Mouse (Mus musculus): ENCODE data around the gene Olfr1338.
"Not testable (repeated sequence)": the region's sequence is repeated elsewhere in the genome, so short reads cannot be mapped to it uniquely, and the experiment has no call there.

Gene Olfr1338

DNA sequence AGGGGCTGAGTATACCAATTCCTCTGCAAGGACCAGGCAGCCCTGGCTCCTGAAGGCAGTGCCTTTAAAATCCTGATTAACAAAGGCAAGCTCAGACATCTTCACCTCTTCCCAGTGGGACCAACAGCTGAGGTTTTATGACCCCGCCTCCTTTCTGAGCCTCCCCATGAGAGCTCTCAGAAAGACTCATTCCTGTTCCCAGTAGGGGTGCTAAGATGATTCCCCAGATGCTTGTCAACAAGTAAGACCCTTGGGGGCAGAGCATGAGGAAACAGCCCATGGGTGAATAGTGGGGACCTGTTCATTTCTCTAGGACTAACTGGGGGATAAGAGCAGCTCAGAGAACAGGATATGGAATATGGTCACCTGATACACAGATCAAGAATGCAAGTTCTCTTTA lies at the start of gene Olfr1338:
Gene Olfr1338, minus strand, starts transcription at position 101 of the 400 bp plus-strand sequence.
- DNase-seq (ENCODE audit: low read depth) = no peak

DNA sequence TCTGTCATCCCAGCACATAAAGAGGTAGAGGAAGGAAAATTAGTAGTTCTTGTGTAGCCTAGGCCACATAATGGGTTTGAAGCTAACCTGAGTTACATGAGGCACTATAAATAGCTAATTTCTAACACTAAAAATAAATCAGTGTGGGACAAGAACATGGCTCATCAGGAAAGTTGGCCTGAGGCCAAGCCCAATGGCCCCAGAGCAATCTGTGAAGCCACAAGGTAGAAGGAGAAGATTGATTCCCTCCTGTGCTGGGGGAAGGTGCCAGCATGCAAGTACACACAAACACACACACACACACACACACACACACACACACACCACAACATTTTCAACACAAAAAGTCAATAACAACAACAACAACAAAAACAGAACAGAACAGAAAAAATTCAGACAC lies 34.3 kb upstream of the Olfr1338 start:
- DNase-seq (ENCODE audit: low read depth) = not testable (repeated sequence)

DNA sequence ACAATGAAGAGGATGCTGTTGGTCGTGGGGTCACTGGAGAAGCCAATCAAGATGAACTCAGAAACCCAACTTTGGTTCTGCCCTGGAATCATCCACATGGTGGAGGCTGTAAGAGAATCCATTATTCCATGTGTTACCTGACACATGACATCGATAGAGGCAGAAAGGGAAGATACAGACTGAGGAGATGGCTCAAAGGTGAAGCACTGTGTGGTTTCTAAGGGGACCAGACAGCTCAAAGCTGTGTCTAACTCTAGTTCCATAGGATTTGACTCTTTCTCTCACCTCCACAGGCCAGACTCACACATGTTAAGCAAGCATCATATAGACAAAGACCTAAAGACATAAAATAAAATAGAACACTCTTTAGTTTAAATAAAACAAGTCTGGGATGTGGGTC lies 23.9 kb upstream of the Olfr1338 start, which contains the start of gene Olfr1337:
Gene Olfr1337, minus strand, starts transcription at position 101 of the 400 bp plus-strand sequence.
- DNase-seq (ENCODE audit: low read depth) = no peak

DNA sequence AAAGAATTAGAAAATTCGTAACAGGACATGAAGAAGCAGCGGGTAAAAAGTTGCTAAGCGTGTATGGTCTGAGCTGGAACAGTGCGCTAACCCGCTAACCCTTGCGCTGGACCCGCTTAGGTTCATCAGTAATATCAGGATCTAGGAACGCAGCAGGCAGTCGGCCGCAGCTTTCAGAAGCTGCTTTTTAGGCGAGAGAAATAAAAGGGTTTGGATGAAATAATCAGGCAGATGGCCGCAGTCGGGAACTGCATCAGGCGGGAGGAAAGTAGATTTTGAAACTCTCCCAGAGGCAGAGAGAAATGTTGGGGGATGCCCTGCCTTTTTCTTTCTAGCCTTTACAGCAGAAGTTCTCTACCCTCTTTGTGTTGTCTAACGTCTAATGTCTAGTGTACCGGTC lies 16.7 kb downstream of the Olfr1338 start:
- DNase-seq (ENCODE audit: low read depth) = no peak

DNA sequence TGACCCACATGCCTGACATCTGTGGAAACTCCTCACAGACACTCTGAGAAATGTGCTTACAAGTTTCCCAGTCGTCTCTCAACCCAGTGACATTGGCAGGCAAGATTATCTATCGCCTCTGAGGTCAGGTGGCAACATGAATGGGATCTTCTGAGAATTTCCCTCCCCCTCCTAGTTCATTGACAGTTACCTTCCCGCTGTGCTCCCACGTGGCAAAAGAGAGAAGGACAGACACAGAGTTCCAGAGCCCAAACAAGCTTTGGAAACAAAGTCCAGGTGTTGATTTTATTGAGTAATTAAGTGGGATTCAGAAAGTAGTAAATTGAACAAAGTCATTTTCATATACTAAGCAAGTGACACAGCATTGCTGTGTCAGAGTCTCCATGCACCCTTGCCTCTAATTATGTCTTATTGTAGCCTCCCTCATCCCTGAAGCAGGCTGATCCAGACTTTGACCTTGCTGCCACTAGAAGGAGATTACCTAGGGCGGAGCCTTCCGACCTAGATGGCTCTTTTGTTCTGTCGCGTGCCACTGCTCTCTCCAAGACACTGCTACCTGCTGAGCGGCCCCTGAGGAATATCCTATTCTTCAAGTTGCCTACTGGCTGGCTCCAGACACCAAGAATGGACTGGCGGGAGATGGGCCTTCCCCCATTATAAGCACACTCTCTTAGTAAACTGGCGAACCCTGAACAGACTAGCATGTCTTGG lies 17.4 kb downstream of the Olfr1338 start:
- DNase-seq (ENCODE audit: low read depth) = no peak

DNA sequence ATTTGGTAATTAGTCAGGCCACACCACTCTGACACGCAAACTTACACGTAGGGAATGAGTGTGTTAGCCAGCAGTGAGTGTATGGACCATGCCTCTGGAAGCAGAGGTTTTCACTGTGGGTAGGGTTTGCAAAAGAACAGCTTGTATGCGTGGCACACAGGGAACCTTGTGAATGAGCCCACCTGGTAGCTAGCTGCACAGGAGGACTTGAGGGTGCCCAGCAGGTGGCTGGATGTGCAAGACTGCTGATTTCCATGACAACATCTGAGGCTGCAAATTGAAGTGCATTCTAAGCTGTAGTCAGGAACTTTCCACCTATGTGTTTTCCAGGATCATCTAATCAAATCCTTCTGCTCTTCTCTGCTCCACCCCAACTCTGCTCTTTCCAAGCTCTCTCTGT lies 19.0 kb downstream of the Olfr1338 start:
- DNase-seq (ENCODE audit: low read depth) = no peak

DNA sequence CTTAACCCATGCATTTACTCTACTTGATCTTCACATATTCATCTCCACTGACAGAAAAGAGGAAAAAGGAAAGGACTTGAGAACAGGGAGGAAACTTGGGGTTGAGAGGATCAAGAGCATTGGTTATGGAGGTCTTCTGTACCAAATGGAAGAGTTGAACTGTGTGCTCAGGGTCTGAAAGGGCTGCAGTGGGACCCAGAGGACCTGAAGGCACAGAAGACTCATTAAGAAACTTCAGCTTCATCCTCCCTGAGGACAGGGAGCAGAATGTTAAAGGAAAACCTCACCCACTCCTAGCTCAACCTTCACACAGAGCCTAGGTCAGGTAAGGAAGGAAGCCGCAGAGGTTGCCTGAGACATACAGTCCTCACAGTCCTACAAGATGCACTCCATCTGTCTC lies 26.7 kb downstream of the Olfr1338 start, which contains the start of gene Olfr1339:
Gene Olfr1339, plus strand, starts transcription at position 301 of the 400 bp plus-strand sequence.
- no peak for DNase-seq (ENCODE audit: low read depth)

DNA sequence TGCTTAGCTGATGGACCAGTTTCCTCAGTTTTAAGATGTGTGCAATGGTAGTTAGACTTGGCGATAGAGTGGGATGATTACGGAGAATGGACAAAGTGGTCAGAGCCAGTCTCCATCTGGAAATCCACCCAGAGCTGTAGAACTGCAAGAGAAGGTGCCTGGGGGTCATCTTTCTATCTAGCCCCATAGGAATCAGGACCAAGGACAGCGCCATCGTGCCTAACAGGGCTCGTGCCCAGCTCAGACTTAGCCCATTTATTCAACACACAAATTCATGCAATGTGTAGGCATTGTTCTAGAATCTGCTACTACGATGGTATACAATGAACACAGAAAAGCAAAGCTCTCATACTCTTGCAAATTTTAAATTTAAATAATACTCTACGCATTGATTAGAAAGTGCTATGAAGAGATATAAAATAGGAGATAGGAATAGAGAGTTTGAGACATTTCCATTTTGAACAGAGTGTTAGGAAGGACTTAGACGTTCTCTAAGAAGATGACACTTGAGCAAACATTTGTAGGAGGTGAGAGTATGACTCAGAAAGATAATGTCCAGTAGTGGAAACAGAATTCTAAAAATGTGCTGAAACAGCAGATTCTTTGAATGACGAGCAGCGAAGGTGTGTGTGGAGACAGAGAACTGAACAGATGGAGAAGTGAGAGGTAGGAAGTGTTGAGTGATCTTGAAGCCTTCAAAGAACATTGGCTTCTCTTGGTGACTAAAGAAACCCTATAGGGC lies 36.6 kb downstream of the Olfr1338 start:
- DNase-seq (ENCODE audit: low read depth) = peak; percentile 76

DNA sequence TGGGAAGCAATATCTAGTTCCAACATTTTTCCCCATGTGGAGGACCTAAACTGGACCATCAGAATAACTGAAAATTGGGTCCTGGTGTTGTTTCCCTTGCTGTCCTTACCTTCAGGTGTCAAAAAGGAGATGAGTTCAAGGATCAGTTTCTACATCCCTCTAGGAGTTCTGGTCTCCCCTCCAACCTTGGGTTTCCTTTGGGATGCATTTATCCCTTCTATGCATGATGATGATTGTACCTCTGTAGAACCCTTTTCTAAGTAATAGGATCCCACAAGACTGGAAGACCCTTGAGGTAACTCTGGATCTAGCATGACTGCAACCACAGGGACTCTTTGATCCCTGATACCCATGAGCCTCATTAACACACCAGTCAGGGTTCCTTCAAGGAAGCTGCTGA lies 38.7 kb downstream of the Olfr1338 start, which contains the start of gene Olfr1340:
Gene Olfr1340, plus strand, starts transcription at position 301 of the 400 bp plus-strand sequence.
- DNase-seq (ENCODE audit: low read depth) = no peak

DNA sequence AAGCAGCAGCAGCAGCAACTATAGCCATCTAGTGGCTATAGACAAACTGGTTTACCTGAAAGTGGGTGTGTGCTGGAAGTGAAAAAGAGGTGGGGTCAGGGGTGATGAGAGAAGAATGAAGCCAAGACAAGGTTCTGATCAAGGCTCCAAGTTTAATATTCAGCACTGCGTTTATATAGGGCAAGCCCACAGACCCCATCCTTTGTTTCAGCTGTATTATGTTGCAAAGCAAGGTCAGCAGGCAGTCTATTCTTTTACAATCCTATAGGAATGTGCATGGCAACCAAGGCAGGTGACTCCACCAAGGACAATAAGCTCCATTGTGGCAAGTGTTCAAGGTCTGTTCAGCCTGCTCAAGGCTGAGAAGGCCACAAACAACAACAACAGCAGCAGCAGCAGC lies 46.9 kb downstream of the Olfr1338 start:
- DNase-seq (ENCODE audit: low read depth) = no peak

DNA sequence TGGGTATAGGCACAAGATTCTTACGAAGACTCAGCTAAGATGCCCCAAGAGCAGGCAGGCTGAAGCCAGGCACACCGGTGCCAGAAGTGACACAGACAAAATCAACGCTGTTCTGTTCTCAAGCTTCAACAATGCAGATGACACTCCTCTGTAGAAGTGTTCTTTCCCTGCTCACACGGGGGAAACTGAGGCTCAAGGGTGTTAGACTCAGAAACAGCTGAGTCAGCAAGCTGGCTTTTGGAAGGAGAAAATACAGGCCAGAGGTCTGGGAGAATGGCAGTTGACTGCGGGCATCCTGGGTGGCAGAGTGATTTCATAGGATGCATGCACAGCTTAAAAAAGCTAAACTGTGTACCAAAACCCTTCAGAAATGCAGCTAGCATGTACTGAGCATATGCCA lies 50.5 kb downstream of the Olfr1338 start:
- no peak for DNase-seq (ENCODE audit: low read depth)

DNA sequence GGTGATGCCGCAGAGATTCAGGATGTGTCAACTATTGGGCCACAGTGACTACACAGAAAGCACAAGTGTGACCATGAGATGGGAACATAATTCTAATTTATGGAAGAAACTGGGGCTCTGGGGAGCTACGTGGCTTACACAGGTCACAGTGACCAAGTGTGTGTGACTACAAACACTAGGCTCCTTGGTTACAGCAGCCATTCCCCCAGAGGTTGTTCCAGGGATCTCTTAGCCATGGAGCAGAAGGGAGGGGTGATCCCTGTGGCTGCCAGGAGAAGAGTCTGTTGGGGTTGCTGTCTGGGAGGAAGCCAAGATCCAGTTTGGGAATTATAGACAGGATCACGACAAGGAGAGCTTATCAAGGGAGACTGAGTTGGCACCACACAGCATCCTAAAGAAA lies 55.3 kb downstream of the Olfr1338 start, which contains the start of gene Olfr1341:
Gene Olfr1341, plus strand, starts transcription at position 301 of the 400 bp plus-strand sequence.
- DNase-seq (ENCODE audit: low read depth) = no peak

Data from NIH3T3 (cell line).